Mouse (Mus musculus) liver, adult 2 months (tissue): ENCODE data around the gene Rpl31.

ENCODE experiments used
- CTCF ChIP-seq: fragments of 200-500 bp; IDR thresholded peaks from 2 replicates; pipeline ENCODE4 v1.5.1; 2011; ENCODE audit warnings: low read depth, low read length, control low read depth
- POLR2A ChIP-seq: fragments of 200-500 bp; IDR thresholded peaks from 2 replicates; pipeline ENCODE4 v1.6.1; 2011; ENCODE audit warnings: low read length, control low read depth; ENCODE audit not compliant: insufficient read depth; ENCODE audit errors: extremely low read depth

DNA sequence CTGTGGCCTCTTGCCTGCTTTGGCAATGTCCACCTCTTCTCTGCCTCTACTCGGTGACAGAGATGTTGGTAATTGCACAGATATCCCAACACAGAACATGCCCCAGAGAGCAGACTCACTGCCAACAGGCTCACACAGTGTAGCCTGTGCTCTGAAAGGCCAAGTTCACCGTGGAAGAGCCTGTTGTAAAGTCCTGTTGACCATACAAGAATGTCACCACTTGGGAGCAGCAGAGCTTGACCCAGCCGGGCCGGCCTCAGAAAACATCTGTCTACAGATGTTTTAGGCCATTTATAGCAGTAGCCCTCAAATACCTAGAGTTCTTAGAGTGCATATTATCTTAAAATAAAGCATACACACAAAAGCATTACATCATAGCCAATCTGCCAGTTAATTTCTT is 39.5 kb downstream of the Rpl31 start:
- TF ChIP-seq CTCF (peak; percentile 49), POLR2A (no peak)
